10 mouse cellular contexts compared by ENCODE assay signal in genomic region chr7:121935906-121936794, GRCm38 (mm10). TPM values are rescaled to one million over a fixed set of nuclear protein-coding genes. Genes with fewer than 3 reads are reported as not detected.
DNase-seq lines count a peak whose midpoint lies in the region; ATAC-seq and TF ChIP-seq lines count a peak whose summit lies in the region.
"Had no signal": no experiment of that assay in that cellular context is flagged by ENCODE, and none has a peak within 500 bp of the region (broad histone marks: within the 10 kb centered on the region; RNA-seq: fewer than 3 reads in every experiment).

No protein-coding gene starts in this region.

- intact Hi-C loops in gastrocnemius, postnatal 14 days (cut with DNase I; ENCODE audit: low total_unique reads), result no loop called here

- no peaks in the 10 kb centered on the region for H3K36me3 ChIP-seq in forebrain, embryonic 16.5 days (ENCODE audit: control insufficient read depth, insufficient read depth)
- H3K36me3 ChIP-seq in forebrain, postnatal 0 days (ENCODE audit: insufficient read depth), result peaks cover 4% of the 10 kb centered on the region; the same call in 1 of the 2 replicates
- no peaks in the 10 kb centered on the region for H3K36me3 ChIP-seq in kidney, adult 2 months (ENCODE audit: control insufficient read depth, insufficient read depth, low read length)

- H3K9me3 ChIP-seq in forebrain, embryonic 16.5 days (ENCODE audit: control insufficient read depth, low read length), result no peaks in the 10 kb centered on the region
- H3K9me3 ChIP-seq in forebrain, postnatal 0 days (ENCODE audit: low read length), result no peaks in the 10 kb centered on the region

- no peak overlapping the region for H3K4me3 ChIP-seq in forebrain, embryonic 16.5 days (replicated peaks; ENCODE audit: low read length)
- no peak overlapping the region for H3K4me3 ChIP-seq in forebrain, postnatal 0 days (ENCODE audit: low read depth, low read length)
- H3K4me3 ChIP-seq in kidney, adult 2 months (ENCODE audit: insufficient read depth, low read depth, low read length), result no peak overlapping the region

- DNase-seq in forebrain, postnatal 0 days, result no peak
- DNase-seq in adipocyte (ENCODE audit: low spot score), result peak; percentile 4
- peak; percentile 8 for DNase-seq in gastrocnemius, postnatal 14 days
- peak; percentile 82 for DNase-seq in kidney, adult 2 months
- DNase-seq in thymus, postnatal 10 days (ENCODE audit: low spot score in 2 of 2), result no peak
- no peak for DNase-seq in adrenal gland, postnatal 14 days
- no peak for DNase-seq in lung, postnatal 4 days
- DNase-seq: lung, adult 2 months; thymus, postnatal 36 days had no signal

- no peak for TF ChIP-seq CTCF in forebrain, postnatal 0 days (IDR thresholded peaks at IDR 0.05; ENCODE audit: low read depth)
- TF ChIP-seq CTCF in kidney, adult 2 months (conservative IDR thresholded peaks at IDR 0.05; ENCODE audit: insufficient read depth, insufficient read length, low read depth, low read length), result no peak

- H3K27ac ChIP-seq in forebrain, embryonic 16.5 days (ENCODE audit: low read length), result peak overlapping the region; percentile 29; the same call in 1 of the 2 replicates
- H3K27ac ChIP-seq in forebrain, postnatal 0 days (ENCODE audit: low read depth, low read length), result no peak overlapping the region
- peak overlapping the region; percentile 57 for H3K27ac ChIP-seq in kidney, adult 2 months (ENCODE audit: insufficient read depth, low read depth, low read length)

- peaks cover 33% of the 10 kb centered on the region for H3K4me1 ChIP-seq in forebrain, embryonic 16.5 days (replicated peaks; ENCODE audit: control insufficient read depth, insufficient read depth, low read length)
- no peaks in the 10 kb centered on the region for H3K4me1 ChIP-seq in forebrain, postnatal 0 days (ENCODE audit: insufficient read depth)
- peaks cover 7% of the 10 kb centered on the region for H3K4me1 ChIP-seq in kidney, adult 2 months (ENCODE audit: control insufficient read depth, insufficient read depth, low read length)

- no peaks in the 10 kb centered on the region for H3K27me3 ChIP-seq in forebrain, embryonic 16.5 days (replicated peaks; ENCODE audit: control insufficient read depth, insufficient read depth, low read length)
- H3K27me3 ChIP-seq in forebrain, postnatal 0 days (ENCODE audit: insufficient read depth, low read length), result no peaks in the 10 kb centered on the region
- no peaks in the 10 kb centered on the region for H3K27me3 ChIP-seq in kidney, adult 2 months (replicated peaks; ENCODE audit: control insufficient read depth, insufficient read depth, low read length)

- TF ChIP-seq POLR2A in kidney, adult 2 months (IDR thresholded peaks at IDR 0.05; ENCODE audit: low read depth, low read length), result no peak

- no peak for ATAC-seq in forebrain, embryonic 16.5 days
- no peak for ATAC-seq in forebrain, postnatal 0 days

- H3K4me2 ChIP-seq in forebrain, embryonic 16.5 days (ENCODE audit: low read length), result no peak overlapping the region
- no peak overlapping the region for H3K4me2 ChIP-seq in forebrain, postnatal 0 days (ENCODE audit: low read depth)

- 81% methylated on average over 12 of the region's 12 CpGs for whole genome bisulfite sequencing in forebrain, embryonic 16.5 days
- 80% methylated on average over 12 of the region's 12 CpGs for WGBS in forebrain, postnatal 0 days
- 52% methylated on average over 12 of the region's 12 CpGs for WGBS in kidney, adult 2 months

- no peak overlapping the region for H3K9ac ChIP-seq in forebrain, embryonic 16.5 days (replicated peaks; ENCODE audit: low read depth, low read length)
- no peak overlapping the region for H3K9ac ChIP-seq in forebrain, postnatal 0 days

RNA-seq across cellular contexts. Expression of gene Cog7, which starts 45.4 kb away (rescaled TPM):
- polyA plus RNA-seq in forebrain, embryonic 16.5 days (2015; fragmentation: Nextera tagmentation; extraction: Ambion mirVana), result 19.8 and 25.9 TPM in 2 replicates
- 23.4 and 32.5 TPM in 2 replicates for total RNA-seq in forebrain, postnatal 0 days (2014; rRNA removed)
- polyA plus RNA-seq in forebrain, postnatal 0 days (2015; fragmentation: Nextera tagmentation; extraction: Ambion mirVana), result 7.9 and 24.7 TPM in 2 replicates
- total RNA-seq in gastrocnemius, postnatal 14 days (2021), result 1 to 10 TPM; 8.9 to 9.3 TPM
- 39.9 and 41.7 TPM in 2 replicates for polyA plus RNA-seq in kidney, adult 2 months (2012; rRNA removed)
- 22.8 and 24.7 TPM in 2 replicates for total RNA-seq in adrenal gland, postnatal 14 days (2021)

Comparison
In these comparisons a context has a peak if more than half of its experiments do, and no peak if none do; other contexts are left out.
1. DNase-seq: peak in adipocyte (single experiment), gastrocnemius, postnatal 14 days (single experiment) and kidney, adult 2 months (single experiment); none in forebrain, postnatal 0 days (single experiment), thymus, postnatal 10 days (0 of 2), adrenal gland, postnatal 14 days (single experiment) and lung, postnatal 4 days (0 of 2).